Mouse (Mus musculus) frontal cortex, adult 2 months (tissue): ENCODE results near the gene Furin. TPM values are rescaled to one million over a fixed set of nuclear protein-coding genes. Genes with fewer than 3 reads are reported as not detected.

Source experiments
- DNase-seq, 2 experiments: peaks; one replicate each; pipeline ENCODE4 v3.0.0; 2022; ENCODE audit warnings: low spot score in 1 of 2; ENCODE audit errors: extremely low spot score in 1 of 2
- polyA plus RNA-seq: library from polyadenylated mRNA; depleted of rRNA; stranded (reverse); fragments of >200 nt; gene quantifications from 2 replicates; pipeline ENCODE4 v1.2.3, GENCODE M21; 2012; rRNA removed

The Furin gene
- 24.2 and 26.3 TPM in 2 replicates for polyA plus RNA-seq

DNA sequence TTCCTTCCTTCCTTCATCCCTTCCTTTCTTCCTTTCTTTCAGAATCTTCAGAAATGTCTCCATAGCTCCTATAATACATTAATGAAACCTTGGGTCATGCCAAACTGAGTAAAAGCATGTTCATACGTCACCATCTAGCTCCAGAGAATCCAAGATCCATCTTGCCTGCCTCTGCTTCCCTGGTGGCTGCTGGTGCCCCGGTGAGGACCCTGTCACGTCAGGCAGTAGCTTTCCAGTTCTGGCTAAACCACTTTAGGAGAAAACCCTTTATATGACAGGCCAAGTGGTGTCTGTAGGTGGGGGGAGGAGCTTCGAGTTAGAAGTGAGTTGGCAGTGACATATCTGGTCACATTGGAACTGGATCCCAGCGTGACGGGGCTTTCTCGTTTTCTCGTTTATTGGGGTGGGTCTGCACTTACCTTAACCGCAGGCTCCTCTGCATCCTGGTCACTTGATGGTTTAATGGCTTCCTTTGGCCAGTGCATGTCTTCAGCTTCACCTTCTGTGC is at the start of gene Furin:
TSS of gene Furin (minus strand) at position 249 of the 508 bp plus-strand sequence.
- no peak for DNase-seq

DNA sequence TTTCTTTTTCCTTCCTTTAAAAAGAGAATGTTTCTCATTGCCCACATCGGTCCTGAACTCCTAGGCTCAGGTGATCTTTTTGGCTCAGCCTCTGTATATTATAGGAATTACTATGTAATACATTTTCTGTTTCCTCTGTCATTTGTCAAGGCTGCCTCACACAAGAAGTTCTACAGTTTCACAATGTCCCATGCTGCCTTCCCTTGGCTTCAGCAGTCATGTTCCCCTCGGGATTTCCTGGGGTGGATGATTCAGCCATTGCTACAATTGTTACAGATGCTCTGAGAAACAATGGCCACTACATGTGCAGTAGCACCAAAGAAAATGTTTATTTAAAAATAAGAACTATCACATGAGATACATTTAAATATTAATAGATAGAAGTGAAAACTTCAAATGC is 49.5 kb upstream of the Furin start:
- DNase-seq, result no peak

DNA sequence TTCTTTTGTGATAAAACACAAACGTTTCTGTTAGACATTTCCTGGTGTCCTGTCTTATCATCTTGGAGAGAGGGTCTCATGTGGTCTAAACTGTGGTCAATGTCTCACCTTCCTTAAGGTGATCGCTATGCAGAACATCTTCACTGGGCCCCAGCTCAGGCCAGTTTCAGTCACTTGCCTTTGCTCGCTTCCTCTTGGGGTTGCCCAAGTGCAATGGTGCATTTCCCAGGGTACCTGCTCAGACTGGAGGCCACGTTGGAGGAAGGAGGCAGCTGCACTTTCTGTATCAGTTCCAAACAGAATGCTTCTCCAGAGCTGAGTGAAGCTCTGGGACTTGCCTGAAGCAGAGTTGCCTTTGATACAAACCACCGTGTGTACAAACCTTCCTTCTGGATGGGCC is 48.8 kb upstream of the Furin start:
- DNase-seq, result no peak

DNA sequence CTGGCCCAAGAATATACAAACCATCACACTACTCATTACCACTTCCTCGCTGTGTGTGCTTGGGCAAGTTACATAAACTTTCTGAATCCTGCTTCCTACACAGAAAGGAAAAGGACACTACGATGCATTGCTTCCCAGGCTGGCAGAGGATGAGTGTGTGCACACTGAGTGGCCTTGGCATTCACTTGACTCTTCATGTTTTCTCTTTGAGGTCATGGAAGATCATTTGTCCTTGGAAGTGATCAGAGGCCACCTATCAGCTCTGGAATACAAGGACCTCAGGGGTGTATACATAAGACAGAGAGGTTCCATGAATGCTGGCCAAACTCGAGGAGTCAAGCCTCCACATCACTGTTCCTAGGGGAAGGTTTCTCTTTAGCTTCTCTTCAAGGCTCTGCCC is 47.9 kb upstream of the Furin start:
- DNase-seq, result no peak

DNA sequence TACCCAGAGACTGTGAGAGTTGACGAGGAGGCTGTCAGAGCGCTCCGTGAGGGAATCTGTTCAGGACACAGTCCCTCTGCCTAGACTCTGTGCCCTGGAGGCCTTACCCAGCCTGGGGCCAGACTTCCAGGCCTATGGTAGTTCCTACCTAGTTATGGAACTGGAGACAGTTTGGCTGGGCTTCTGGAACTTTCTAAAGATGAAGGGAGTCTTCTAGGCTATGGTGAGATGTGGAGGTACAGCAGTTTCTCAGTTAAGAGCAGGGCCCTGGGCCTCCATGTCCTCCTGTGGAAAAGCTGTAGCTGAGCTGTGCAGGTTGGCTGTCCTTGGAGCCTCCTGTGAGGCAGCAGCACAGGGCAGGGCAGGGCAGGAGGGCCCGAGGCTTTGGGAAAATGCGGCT is 47.0 kb upstream of the Furin start:
- DNase-seq, result no peak

DNA sequence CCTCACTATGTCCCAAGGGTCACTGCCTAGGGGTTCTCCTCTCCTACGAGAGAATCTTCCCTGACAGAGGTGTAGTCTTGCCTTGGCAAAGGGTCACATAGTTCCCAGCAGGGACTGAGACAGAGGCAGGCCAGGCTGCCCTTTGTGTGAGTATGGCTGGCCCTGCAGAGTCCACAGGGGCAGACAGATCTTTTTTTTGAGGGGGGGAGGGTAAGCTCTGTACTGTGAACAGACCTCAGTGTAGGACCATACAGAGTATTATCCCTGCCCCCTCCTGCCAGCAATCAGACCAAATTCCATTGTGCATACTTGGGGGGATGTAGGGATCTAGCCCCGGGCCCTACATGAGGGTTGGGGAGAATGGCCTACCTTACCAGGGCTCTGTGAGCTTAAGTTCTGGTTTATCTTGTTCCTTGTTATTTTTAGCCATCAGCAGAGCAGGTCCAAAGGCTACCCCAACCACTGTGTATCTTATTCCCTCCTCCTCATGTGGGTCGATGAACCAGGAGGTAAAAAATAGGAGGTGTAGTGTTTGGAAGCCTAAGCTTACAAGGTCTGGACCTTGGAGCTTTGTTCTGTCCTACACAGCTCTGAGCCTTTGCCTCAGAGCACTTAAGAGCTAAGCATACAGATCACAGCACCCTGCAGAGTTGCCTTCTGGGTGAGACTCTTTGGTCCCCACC is 46.5 kb upstream of the Furin start:
- no peak for DNase-seq

DNA sequence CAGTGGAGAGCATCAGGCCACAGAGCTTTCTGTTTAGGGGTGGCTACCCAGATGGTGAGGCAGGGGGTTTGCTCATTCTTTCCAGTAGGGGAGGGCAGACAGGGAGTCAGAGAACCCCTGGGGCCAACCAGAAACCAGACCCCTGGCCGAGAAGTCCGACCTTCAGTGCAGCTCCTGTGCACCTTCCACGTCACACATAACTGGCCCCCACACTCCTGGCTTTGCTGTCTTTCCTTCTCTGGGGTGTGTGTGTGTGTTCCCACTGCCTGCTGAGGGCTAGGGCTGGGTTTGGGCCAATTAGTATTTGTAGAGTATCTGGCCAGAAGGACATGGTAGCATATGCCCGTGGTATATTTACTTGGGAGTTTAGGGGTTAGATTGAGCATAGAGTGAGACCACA is 45.1 kb upstream of the Furin start:
- no peak for DNase-seq

DNA sequence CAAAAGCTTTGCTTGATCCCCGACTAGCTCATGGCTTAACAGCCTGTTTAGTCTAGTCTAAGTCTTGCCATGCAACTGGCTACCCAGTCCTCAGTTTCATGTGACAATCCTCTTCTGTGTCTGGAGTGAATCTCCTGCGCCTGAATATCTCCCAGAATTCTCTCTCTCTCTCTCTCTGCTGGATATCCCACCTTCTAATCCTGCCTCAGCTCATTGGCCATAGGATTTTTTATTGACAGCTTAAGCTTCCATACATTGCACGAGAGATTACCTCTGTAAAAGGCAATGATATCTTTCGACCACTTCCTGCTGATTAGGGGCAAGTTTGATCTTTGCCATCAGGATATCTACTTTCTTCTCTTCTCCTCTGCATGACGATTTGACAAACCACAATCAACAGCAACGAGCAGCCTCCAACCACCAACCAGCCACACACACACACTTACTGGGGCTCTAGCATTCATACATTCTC is 44.4 kb upstream of the Furin start:
- no peak for DNase-seq

DNA sequence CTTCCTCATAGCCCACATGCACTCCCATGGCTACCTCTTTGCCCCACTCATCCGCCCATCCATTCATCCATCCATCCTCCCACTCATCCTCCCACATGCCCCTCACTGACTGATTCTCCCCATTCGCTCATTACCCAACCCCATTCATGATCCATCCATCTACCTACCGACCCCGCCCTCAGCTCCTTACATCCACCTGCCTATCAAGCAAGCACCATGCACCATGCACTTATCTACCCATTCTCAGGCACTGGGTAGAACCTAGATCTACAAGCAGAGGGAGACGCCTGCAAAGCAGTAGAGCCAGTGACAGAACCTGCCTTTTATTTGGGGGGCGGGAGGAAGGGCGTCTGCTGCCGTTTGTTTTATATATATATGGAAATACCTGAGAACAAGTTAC is 42.1 kb upstream of the Furin start:
- no peak for DNase-seq

DNA sequence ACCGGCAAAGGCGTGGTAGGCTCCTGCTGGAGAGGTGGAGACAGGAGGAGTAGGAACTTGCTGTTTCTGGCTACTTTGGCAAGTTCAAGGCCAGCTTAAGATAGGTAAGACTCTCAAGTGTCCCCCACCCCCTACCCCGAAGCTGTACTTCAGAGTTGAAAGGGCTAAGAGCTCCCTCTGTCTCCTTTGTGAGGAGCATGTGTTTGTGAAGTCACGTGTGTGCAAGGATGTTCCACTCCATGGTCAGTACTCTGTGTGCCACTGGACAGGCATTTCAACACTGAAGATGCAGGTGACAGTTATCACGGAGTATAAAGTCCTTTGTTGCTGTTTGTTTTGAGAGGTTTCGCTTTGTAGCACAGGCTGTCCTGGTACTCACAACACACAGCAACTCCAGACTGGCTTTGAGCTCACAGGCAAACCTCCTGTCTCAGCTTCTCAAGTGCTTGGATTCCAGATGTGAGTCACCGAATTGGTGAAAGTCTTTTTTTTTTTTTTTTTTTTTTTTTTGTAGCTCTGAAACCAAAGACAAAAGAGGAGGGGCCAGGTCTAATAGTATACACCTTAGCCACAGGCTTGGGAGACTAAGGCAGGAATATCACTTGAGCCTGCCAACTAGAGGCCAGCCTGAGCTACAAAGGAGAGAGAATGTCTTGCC is 41.1 kb upstream of the Furin start:
- no peak for DNase-seq

DNA sequence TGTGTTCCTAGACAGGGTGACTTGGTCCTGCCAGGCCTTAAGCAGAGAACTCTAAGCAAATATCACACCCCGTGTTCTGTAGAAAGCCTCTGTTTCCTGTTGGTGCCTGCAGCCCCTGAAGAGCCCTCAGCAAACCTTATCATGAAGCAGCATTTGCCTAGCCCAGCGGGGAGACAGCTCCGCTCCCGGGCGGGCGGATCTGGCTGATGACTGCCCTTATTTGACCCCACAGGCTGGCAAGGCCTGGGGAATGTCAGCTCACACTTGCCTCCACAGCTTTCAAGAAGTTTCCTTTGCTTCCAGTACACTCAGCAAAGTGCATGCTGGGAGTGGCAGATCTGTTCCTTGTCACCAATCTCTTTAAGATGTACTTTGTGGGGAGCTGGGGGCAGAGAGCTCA is 40.3 kb upstream of the Furin start:
- no peak for DNase-seq

DNA sequence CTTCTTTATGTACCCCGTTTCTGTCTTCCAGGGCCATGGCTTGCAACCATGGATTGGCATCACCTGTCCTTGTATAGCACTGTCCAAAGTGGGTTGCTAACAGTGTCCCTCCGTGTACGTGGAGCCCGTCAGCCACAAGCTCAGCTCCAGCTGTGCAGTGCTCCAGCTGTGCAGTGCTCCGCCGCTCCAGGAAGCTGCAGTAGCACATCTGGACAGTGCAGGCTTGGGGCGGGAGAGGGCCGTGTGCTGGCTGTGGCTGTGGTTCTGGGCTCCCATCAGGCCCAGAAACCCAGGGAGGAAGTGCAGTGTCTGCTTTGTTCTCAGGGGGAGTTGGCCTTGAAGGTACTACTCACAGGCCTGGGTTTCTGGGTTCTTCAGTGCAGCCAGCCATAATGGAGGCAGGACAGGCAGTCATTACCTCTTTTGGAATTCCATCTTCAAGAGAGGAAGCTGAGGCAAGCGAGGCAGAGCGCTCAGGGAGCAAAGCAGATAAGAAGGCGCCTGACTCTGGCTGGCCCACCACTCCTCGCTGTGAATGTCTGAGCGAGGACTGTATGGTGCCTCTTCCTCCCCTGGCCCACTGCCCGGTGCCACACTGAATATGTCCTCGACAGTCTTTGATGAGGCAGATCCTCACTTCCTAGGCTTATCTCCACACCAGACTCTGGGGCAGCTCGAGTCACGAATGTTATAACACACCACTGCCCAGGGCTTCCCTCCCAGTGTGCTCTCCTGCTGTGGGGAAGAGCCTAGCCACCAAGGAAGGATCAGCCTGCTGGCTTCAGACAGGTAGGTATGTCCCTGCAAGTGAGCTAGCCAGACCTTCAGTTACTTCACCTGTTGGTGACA is 39.4 kb upstream of the Furin start:
- DNase-seq, result no peak

DNA sequence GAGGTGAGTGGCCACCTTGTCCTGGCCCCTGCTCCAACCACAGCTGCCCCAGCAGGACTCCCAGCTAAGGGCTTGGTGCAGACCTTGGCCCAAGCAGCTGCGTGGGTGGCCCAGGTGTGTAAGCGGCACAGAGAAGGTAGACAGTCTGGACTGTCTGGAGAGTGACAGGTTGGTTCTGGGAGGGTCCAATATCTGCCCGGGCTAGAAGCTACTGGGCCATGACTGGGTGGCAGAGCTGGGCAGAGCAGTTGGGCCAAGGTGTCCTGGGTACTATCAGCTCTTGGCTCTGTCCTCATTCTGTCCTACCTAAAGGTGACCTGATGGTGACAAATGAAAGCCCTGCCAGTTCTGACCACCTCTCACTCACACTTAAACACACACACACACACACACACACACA is 37.9 kb upstream of the Furin start:
- DNase-seq, result no peak

DNA sequence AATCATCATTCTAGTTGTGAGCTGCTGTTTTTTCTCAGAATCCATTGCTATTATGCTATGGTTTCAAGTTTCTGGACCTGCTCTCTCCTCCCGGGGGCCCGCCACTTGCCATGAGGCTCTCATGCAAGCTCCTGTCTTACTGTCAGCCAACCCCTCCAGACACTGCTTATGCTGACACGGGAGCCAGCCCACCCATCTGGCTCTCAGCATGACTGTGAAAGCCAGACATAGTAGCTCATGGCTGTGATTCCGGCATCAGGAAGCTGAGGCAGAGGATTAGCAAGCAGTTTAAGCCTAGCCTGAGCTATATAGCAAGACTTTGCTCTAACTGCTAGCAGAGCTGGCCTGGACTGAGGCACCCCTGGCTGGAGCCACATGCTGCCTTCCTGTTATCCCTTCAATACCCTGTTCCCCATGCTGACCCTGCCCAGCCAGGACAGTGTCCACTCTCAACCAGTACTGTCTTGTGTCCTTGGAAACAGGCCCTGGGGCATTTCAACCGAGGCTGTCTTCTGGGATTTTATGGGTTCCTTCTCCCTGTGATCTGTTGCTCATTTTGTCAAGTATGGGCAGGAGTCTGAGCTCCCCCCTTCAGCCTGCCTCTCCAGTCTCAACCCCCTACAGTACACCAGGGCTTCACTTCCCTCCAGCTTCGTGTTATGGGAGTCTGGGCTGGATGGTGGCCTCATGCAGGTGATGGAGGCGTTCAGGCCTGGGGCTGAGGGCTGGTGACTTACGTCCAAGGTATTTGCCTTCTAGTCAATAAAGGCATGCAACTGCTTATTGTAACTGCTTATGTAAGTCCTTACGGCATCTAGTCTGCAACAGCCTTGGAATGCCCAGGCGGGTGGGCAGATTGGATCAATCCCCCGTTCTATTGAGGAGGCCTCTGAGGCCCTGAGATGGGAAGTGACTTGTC is 37.0 kb upstream of the Furin start:
- peak in 1 of 2 experiments; percentile 20 for DNase-seq

DNA sequence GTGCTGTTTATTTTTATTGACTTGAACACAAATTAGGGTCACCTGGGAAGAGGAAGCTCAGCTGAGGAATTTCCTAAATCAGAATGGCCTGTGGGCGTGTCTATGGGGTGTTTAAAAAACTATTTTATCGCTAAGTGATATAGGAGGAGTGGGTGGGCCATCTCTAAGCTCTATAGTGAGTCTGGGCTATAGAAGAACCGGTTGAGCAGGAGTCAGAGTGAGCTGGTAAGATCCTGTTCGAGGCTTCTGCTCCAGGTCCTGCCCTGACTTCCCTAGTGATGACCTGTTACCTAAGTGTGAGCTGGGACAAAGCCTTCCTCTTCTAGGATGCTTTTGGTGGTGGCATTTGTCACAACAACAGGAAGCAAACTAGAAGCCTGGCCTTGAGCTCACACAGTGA is 35.4 kb upstream of the Furin start:
- no peak for DNase-seq

DNA sequence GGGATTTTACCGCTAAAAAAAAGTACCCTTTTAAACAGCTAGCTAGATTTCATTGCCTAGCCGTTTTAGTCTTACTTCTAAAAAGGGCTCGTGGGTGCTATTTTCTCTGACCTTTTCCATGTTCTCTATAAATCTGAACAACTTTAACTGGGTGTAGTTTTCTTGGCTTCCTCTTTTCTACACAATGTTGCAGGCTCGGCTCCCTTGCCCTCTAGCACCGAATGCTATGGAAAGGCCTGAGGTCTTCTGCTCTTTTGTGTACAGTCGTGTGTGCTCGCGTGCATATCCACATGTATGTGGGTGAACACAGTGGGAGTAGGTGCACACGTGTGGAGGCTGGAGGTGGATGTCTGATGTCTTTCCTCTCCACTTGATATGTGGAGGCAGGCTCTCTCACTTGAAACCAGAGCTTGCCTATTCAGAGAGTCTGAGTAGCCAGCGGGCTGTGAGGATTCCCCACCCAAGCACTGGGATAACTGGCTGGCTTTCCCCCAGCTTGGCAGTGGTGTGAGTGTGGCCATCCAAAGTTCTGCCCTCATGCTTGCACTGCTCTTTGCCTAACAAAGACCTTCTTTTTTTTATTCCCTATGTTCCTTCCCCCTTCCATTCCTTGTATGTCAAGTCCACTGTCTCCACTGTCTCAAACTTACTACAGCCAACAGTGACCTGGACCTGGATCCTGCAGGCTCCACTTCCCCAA is 34.7 kb upstream of the Furin start:
- peak in 1 of 2 experiments; percentile 28 for DNase-seq

DNA sequence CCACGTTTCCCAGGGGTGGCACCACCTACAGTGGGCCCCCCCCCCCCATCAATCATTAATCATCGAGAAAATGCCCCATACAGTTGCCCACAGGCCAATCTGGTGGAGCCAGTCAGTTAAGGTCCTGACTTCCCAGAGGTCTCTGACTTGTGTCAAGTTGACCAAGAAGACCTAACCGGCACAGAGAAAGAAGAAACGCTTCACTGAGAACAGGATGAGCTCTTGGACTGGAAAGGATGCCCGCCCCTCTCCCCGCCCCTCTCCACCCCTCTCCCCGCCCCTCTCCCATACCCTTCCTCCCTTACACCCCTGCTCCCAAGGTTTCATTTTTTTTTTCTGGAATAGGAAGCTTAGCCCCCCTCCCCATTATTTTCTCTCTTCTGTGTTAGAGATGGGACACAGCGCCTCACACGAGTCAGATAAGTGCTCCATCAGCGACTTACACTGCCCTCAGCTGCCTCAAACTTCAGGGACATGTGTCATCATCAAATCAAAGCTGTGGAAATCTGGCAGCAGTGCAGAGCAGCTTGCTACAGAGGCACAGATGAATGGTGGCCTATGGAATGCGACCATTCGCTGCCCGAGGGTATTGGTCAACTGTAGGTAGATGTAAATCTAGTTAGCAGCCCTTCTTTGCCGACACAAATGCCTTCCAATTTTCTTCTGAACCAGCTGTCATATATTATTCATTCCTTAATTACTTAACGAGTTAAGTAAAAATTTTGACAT is 34.0 kb upstream of the Furin start:
- DNase-seq, result no peak

DNA sequence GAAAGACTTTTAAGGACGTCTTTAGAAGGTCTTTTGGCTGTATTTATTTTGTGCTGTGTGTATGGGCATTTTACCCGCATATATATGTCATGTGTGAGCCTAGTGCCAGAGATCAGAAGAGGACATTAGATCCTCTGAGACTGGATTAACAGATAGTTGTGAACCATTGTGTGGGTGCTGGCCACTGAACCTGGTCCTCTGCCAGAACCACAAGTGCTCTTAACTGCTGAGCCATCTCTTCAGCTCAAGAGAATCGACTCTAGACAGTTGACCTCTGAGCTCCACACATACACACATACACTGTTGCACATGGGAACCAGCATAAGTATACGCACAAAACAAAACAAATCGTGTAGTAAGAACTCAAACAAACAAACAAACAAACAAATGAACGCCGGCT is 31.3 kb upstream of the Furin start:
- DNase-seq, result no peak

DNA sequence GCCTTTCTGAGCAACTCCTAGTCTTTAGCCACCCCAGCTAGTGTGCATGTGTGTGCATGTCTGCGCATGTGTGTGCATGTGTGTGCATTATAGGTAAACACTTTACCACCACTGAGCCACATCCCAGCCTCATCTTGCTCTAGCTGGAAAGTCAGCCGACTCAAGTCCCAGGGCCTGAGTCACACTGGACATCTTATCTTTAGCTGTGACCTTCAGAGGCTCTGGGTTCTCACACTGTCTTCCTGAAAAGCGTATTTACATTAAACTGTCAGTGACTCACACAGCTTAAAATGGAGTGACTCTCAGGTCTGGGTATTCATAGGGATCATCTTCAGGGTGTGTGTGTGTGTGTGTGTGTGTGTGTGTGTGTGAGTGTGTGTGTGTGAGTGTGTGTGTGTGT is 30.4 kb upstream of the Furin start:
- no peak for DNase-seq
